Mouse (Mus musculus) urinary bladder, postnatal 14 days (tissue): Measurements from ENCODE around the gene Cpsf4.

Source experiments
- DNase-seq: peaks from one replicate; pipeline ENCODE4 v3.0.0; 2021; ENCODE audit warnings: low spot score

The Cpsf4 gene

DNA sequence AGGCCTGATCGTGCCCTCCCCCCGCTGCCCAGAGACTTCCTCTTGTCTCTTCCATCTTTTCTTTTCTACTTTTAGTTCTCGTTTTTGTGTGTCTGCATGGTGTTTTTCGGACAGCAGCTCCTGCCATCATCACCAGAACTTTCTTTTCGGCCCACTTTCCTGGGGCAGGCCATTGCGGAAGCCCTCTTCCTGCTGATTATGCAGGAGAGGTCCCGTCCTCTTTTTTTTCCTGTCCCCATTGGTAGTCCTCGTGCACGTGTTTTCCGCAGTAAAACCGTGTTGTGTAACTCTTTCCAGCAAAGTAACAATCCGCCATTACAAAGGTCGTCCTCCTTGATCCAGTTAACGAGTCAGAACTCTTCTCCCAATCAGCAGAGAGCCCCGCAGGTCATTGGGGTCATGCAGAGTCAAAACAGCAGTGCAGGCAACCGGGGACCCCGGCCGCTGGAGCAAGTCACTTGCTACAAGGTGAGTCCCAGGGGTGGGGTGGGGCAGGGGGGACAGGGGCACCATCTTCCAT lies 11.5 kb downstream of the Cpsf4 start:
- no peak for DNase-seq

DNA sequence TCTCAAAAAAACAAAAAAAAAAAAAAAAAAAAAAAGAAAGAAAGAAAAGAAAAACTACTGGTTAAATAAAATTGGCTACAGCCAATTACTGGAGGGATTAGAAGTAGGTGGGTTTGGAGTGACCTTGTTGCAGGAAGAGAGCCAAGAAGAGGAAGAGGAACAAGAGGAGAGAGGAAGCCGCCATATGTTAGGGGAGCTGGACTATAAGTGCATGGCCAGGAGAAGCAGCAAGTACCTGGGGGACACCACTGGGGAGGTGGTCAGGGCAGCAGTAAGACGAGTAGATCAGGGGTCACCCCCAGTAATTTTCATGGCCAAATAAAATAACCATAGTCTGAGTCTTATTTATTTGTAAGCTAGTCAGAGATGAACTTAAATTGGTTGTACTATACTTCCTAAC lies 18.2 kb downstream of the Cpsf4 start:
- no peak for DNase-seq

DNA sequence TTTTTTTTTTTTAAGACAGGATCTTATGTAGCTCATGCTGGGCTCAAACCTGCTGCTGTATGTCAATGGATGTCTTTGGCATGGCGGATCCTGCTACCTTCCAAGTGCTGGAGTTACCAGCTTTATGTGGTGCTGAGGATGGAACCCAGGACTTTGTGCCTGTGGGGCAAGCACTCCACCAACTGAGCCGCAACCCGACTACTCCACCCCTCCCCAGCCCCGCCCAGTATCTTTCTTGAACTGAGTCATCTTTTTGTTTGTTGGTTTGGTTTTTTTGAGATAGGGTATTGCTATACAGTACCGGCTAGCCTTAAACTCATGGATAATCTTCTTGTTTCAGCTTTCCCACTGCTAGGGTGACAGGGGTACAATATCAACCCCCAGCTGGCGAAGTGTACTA lies 22.4 kb downstream of the Cpsf4 start:
- no peak for DNase-seq

DNA sequence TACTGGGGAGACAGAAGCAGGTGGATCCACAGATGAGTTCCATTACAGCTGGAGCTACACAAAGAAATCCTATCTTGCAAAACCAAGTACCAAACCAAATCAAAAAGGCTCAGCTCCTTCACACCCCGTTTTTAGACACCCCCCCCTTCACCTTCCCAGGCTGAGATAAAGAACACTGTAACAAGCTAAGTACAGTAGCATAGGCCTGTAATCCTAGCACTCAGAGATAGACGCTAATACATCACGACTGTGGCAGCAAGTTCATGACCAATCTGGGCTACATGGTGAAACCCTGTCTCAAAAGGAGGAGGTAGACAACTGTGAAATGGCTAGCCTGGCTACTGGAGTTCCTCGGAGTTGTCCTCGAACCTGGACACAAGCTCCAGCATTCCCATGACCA lies 23.4 kb downstream of the Cpsf4 start:
- no peak for DNase-seq

DNA sequence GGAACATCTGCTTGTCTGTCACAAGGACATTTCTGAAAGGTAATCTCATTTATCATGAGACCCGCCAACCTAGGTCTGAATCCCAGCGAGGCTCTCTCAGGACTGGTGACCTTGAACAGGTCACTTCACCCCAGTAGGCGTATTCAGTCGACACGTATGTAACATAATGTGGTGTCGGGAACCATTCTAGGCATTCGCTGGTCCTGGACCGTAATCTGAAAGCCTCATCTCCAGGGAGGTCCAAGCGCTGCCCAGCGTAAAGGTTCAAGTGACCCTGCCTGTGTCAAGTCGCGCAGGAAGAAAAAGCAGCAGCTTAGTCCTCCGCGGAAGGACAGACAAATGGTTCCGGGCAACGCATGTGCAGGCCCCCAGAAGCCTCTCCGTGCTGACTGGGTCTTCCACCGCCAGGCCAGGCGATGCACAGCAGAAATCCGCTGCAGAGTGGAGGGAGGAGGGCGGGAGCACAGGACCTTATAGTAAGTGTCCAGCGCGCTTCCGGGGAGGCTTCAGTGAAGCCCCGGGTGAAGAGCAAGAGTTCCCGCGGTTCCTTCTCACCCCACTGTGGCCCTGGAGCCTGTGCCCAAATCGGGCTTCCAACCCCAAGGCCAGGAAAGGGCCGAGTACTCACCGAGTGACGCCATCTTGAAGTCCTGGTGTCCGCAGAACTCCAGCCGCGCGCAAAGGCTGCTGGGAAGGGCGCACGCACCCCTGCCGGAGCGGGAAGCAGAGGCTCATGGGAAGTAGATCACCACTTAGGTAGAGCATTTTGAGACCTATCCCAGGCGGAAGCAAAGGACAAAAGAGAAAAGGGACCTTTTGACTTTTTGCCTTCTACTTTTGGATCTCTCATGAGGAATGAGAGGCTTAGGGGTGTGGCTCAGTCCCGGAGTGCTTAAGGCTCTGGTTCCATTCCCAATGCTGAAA lies 24.1 kb downstream of the Cpsf4 start:
- DNase-seq, result peak; percentile 90

DNA sequence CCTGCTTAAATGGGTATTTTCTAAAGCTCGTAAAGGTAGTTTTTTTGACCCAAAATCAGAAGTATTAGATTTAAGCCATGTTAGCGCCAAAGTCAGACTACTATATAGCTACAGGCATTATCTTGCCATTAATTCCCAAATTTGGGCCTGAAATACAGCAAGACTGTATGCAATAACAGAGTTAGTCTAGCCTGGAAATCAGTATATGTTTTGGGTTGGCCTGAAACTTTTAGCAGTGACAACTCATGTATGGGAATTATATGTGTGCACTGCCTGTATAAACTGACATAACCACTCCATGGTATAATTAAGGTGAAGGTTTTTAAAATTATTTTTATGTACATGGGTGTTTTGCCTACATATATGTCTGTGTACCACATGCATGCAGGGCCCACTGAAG lies 24.9 kb downstream of the Cpsf4 start, which contains the start of gene Atp5j2:
TSS of gene Atp5j2 (minus strand) at position 101 of the 400 bp plus-strand sequence.
- DNase-seq, result no peak

DNA sequence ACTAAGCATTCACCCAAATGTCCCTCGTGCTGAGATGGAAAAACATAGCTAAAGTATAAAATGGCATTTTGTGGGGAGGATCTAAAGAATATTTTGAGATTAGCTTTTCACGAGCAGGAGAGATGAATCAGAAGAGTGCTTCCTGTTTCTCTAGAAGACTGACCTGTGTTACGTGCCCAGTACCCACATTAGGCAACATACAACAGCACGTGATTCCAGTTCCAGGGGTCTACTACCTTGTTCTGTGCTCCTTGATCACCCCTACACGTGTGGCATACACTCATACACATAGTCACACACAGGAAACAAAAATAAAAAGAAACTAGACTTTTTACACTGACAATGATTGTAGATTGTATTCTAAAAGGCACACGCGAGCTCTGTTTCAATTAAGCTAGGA lies 33.4 kb downstream of the Cpsf4 start:
- no peak for DNase-seq

DNA sequence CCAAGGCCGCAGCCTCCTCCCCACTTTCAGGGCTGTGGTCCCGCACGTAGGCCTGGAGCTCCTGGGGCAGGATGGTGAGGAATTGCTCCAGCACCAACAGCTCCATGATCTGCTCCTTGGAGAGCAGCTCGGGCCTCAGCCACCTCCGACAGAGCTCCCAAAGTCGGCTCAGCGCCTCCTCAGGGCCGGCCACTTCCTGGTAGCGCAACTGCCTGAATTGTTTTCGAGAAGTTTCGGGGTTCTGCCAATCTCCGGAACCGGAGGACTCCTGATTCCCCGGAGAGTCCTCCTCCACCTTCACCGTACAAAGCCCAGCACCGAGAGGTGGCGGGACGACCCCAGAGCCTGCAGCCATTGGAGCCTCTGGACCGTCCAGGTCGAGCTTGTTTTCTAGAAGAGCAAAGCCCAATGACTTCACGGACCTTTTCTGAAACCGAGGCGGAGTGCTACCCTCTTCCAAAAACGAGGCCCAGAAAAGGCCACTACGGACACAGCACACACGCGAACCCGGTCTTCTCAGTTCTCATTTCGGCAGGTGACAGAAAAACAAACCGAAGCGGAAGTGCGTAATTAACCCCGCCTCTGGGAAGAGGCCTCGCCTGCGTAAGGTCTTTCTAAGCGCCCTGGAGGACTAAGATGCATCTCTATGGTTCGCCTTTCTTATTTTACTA lies 34.4 kb downstream of the Cpsf4 start, which contains the start of gene Zkscan14:
TSS of gene Zkscan14 (minus strand) at position 548 of the 671 bp plus-strand sequence.
- DNase-seq, result peak; percentile 74

DNA sequence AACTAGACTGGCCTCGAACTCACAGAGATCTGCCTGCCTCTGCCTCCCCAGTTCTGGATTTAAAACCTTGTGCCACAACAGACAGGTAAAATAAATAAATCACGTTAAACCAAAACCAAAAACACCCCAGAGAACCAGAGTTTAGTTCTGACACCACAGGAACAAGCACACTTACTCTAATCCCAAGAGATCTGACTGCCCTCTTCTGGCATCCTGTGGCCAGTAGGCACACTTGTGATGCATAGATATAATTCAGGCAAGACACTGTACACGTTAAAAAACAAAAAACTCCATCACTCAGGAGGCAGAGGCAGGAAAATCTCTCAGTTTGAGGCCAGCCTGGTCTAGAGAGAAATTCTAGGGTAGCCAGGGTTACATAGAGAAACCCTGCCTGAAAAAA lies 35.4 kb downstream of the Cpsf4 start:
- DNase-seq, result no peak

DNA sequence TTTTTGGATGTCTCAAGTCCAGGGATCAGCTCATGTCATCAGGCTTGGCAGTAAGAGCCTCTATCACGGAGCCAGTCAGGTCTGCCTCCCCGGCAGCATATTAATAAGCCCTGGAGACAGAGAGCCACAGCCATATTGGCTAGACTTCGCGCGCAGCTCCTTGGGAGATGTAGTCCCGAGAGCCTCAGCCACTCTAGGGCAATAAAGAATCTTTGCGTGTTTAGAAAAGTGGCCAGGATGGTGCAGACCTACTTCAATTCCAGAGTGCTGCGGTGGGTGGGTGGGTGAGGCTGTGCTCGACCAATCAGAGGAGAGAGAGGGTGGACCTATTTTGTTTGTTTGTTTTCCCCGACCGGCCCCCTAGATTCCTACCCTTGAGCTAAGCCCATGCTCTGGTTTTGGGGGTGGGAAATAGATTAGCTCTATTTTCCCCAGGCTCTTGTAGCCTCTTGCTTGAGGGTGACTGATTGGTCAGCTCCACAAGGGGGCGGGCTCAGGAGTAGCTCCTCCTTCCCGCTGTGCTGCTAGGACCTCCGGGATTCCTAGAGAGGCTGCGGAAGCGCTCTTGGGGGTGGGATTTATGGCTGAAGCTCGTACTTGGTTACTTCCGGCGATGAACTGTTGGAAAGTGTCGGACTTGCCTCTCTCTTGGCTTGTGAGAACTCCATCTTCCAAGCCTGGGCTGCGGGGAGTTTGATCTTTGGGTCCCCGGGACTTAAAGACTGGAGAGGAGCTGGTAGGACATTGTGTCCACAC lies 37.1 kb downstream of the Cpsf4 start, which contains the start of gene Zkscan5:
TSS of gene Zkscan5 (plus strand) at position 627 of the 756 bp plus-strand sequence.
- peak; percentile 99 for DNase-seq

DNA sequence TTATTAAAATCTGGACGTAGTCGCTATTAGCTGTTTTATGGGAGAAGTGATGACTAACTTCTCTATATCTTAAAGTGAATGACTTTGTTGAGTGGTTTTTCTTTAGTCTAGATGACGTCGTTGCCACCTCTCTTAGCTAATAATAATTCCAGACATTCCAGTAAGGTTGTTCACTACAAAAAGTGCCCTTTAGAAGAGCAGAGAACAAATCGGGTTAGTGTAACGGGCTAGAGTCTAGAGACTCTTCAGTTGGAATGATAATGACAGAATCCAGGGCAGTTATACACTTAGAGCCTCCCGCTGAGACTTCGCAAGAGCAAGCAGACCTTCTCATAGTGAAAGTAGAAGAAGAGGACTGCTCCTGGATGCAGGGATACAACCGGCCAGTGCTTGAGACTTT lies 38.0 kb downstream of the Cpsf4 start:
- DNase-seq, result no peak

DNA sequence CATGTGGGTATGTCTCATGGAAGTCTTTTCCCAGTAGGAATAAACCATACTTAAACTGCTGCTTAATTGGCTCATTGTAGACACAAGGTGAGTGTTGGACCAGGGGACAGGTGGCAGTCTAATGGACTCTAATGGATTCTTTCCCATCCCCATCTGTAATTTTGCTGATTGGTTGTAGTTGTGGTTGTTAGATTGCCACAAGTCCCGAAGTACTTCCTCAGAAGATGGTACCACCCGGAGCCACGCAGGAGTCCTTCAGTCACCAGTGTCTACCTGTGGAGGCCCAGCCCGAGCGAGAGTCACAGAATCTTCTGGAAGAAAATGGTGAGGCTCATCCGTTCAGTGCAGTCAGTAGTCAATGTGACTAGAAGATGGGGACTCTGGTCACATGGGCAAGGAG lies 40.4 kb downstream of the Cpsf4 start:
- DNase-seq, result no peak

DNA sequence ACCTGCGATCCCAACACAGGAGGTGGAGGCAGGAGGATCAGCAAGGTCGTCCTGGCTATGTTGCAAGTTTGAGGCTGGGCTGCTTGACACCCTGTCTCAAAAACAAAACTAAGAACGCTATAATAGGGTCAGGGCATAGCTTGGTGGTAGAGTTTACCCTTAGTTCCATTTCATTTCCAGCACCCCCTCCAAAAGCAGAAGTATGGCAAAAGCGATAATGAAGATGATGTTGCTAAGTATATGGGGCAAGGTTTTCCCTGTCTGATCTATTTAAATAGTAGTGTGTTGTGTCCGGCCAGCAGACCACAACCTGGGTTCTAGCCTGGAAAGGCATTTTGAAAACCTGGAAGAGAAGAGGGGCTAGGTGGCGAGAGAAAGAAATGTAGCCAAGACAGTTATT lies 40.9 kb downstream of the Cpsf4 start:
- no peak for DNase-seq

DNA sequence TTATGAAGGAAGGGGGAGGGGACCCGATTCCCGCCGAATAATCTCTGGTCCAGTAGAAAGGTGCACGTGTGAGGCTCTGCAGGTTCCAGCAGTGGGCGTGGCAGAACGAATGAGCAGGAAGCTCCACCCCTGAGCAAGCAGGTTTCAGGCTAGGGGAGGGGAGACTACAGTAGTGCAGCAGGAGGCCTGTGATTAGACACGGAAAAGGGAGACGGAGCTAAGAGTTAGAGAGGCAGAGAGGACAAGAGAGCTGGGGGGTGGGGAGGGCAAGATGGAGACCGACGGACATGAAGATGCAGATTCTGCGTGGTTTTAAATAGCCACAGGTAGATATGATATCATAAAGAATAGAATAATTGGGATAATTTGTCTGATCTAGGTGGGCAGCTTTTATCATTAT lies 41.4 kb downstream of the Cpsf4 start:
- peak; percentile 26 for DNase-seq

DNA sequence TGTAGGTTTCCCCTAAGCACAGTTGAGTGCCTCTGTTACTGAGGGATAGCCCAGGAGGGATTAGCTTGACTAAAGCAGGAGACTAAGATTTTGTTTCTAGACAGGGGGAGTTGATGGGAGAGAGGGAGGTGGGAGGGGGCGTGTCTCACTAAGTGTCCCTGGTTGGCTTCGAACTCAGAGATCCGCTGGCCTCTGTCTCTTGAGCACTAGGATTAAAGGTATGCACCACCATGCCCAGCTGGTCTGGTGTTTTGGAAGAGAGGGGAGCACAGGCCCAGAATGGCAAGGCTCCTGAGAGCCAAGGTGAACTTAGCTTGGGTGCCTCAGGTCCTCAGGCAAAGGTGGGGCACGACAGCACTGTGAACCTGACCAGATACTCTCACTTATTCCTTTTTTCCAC lies 44.3 kb downstream of the Cpsf4 start:
- DNase-seq, result no peak

DNA sequence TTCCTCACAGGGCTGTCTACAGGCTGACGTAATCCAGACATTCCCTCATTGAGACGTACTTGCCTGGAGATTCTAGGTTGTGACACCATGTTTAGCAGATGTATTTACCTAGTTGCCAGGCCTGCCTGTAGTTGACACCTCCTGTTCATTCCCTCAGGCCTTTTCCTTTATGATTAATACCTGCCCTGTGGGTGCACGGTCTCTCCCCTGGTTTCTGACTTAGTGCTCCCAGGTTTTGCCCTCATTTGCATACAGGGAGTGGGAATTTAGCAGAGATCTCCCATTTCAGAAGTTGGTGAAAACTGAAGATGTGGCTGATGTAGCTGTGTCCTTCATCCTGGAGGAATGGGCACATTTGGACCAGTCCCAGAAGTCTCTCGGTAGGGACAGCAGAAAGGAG lies 45.2 kb downstream of the Cpsf4 start:
- no peak for DNase-seq

DNA sequence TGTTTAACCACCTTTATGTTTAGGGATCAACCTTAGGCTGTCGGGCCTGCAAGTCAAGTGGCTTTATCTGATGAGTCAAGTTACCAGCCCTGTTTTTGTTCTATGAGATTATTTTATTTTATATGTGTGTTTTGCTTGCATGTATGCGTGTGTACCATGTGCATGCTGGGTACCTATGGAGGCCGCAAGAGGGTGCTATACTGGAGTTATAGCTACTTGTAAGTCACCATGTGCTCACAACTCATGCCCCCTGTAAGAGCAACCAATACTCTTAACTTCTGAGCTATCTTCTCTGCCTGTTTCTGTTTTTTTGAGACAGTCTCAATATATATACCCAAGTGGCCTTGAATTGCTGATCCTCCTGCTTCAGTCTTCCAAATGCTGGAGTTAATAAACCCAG lies 46.5 kb downstream of the Cpsf4 start:
- DNase-seq, result no peak

DNA sequence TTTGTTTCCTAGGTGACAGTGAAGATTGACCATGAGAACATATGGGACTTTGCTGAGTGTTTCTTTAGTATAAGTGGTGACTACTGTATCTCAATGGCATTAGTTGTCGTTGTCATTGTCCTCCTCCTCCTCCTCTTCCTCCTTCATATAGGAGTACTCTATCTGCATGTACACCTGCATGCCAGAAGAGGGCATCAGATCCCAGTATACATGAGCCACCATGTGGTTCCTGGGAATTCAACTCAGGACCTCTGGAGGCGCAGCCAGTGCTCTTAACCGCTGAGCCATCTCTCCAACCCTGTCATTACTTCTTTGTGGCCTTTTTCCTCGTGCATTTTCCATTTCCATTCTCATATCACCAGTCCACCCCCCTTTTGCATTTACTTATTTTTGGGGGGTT lies 47.7 kb downstream of the Cpsf4 start:
- no peak for DNase-seq

DNA sequence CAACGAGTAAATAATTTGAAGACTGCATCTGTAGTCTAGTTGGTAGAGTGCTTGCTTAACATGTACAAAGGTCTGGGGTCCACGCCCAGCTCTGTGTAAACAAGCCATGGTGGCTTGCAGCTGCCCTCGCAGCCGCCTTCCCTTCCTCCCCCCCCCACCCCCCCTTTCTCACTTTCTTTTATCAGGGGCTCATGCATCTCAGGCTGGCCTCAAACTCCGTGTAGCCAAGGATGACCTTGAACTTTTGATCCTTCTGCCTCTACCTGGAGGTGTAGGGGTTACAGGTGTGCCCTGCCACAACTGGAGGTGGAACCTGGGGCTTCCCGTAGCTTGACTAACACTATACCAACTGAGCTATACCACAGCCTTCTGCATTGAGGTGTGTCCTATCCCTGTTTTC lies 50.7 kb downstream of the Cpsf4 start:
- no peak for DNase-seq

DNA sequence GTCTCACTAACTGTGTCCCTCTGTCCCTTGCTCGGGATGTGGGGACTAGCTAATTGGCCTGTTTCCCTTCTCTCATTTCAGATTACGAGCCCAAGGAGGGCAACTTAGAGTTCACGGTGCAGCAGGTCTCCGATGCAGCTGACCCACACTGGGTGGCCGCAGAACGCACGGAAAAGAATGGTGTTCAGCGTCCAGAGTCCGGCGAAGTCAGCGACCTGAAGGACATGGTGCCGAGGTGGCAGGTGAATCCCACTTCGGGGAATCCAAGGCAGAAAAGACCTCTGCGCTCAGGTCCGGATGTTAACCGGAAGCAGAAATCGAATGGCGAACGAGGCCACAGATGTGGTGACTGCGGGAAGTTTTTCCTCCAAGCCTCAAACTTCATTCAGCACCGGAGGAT lies 51.2 kb downstream of the Cpsf4 start:
- DNase-seq, result no peak

DNA sequence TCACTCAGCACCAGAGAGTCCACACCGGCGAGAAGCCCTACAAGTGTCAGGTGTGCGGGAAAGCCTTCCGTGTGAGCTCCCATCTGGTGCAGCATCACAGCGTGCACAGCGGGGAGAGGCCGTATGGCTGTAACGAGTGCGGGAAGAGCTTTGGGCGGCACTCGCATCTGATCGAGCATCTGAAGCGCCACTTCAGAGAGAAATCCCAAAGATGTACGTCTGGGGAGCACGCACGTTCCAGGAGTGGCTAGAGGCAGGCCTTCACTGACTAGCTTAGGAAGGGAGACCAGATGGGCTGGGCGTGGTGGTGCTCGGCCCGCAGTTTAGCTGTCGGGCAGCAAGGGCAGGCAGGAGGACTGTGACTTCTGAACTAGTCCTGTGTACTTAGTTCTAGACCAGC lies 51.7 kb downstream of the Cpsf4 start:
- DNase-seq, result no peak

DNA sequence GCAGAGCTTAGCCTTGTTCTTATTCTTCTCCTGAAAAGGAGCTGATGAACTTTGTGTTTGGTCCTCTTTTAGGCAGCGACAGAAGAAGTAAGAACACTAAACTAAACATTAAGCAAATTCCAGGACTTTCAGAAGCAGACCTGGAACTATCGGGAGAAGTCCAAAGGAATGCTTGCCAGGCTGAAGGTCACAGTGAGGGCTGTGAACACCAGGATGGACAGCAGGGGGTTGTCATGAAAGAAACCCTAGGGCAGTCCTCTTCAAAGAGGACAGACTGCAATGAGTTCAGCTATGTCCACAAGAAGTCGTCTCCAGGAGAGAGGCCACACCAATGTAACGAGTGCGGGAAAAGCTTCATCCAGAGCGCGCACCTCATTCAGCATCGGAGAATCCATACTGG lies 53.0 kb downstream of the Cpsf4 start:
- DNase-seq, result no peak
